Mouse (Mus musculus) heart, embryonic 12.5 days (tissue): ENCODE results near the gene Zfp14. TPM values are rescaled to one million over a fixed set of nuclear protein-coding genes. Genes with fewer than 3 reads are reported as not detected.

Experiments
- ATAC-seq: fragments of 200-750 bp; cut with Nextera tagmentation; 2 replicates; pipeline ENCODE4 v1.8.0; 2017; ENCODE audit warnings: moderate TSS enrichment, moderate library complexity; ENCODE audit not compliant: insufficient number of reproducible peaks, low FRiP score
- H3K27ac ChIP-seq: fragments of 300-500 bp; sonication (generic); 2 replicates; pipeline ENCODE4 v1.5.1; 2016; ENCODE audit warnings: mild to moderate bottlenecking, moderate library complexity; ENCODE audit not compliant: poor library complexity, severe bottlenecking
- H3K27me3 ChIP-seq: fragments of 300-500 bp; sonication (generic); replicated peaks from 2 replicates; pipeline ENCODE4 v1.6.1; 2016; ENCODE audit warnings: mild to moderate bottlenecking, moderate library complexity
- H3K36me3 ChIP-seq: fragments of 300-500 bp; sonication (generic); 2 replicates; pipeline ENCODE4 v1.6.1; 2016; ENCODE audit warnings: mild to moderate bottlenecking, moderate library complexity
- H3K4me1 ChIP-seq: fragments of 300-500 bp; sonication (generic); replicated peaks from 2 replicates; pipeline ENCODE4 v1.6.1; 2016; ENCODE audit warnings: mild to moderate bottlenecking
- H3K4me2 ChIP-seq: fragments of 300-500 bp; sonication (generic); 2 replicates; pipeline ENCODE4 v1.6.1; 2016; ENCODE audit warnings: mild to moderate bottlenecking, moderate library complexity
- H3K4me3 ChIP-seq: fragments of 300-500 bp; sonication (generic); 2 replicates; pipeline ENCODE4 v1.5.1; 2016; ENCODE audit warnings: mild to moderate bottlenecking
- H3K9ac ChIP-seq: fragments of 300-500 bp; sonication (generic); 2 replicates; pipeline ENCODE4 v1.6.1; 2016; ENCODE audit warnings: mild to moderate bottlenecking, moderate library complexity
- H3K9me3 ChIP-seq: fragments of 300-500 bp; sonication (generic); replicated peaks from 2 replicates; pipeline ENCODE4 v1.6.1; 2016; ENCODE audit warnings: mild to moderate bottlenecking, moderate library complexity
- WGBS: fragments of 180-500 bp; shearing (Covaris S2); methylation state at CpG from one replicate; pipeline ENCODE4 v1.1.7; 2016; 5-methylcytosine and 5-hydroxymethylcytosine counted together
- polyA plus RNA-seq: library from polyadenylated mRNA; unstranded; fragments of >200 nt; fragmentation: Nextera tagmentation; extraction: Ambion mirVana; gene quantifications from 2 replicates; pipeline ENCODE4 v1.2.1, GENCODE M21; 2016

Zfp14 gene
- 3.1 and 3.4 TPM in 2 replicates for polyA plus RNA-seq

DNA sequence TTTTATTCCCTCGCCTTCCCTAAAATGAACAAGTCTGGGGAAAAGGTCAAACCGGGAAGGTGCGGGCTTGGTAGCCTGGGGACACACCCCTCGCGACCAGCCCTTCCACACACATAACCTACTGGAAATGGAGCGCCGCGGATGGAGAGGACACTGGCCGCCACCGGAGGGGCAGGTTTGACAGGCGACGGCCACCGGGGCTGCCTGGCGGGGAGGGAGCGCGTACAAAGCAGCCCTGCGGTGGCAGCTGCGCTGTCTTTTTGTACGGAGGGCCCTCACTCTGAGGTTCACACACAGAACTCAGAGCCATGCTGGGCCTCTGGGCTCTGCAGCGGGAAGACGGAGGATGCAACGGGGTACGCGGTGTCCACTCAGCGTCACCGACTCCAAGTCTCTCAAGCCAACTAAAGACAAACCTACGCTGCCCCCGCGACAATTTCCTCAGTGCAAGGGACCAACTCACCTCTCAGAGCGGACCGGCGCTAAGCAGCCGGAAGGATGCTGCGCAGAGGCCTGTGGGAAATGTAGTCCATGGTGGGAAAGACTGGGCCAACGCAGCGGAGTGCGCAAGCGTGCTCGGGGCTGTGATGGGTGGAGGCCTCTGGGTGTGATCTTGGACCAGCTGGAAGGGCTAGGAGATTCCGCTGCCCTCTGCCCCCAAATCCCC lies at the start of gene Zfp14:
Gene Zfp14 (minus strand): TSS at position 499 of the 667 bp plus-strand sequence.
- WGBS: under 1% methylated on average over 40 of the region's 40 CpGs
- Histone ChIP-seq H3K27me3 (no peaks in the 10 kb centered on the region), H3K36me3 (peaks cover 12% of the 10 kb centered on the region), H3K9ac (peak within 1 kb of the TSS; percentile 84), H3K4me3 (peak within 1 kb of the TSS; percentile 79), H3K4me2 (peak within 1 kb of the TSS; percentile 95), H3K9me3 (no peaks in the 10 kb centered on the region), H3K4me1 (peaks cover 11% of the 10 kb centered on the region), H3K27ac (peak within 1 kb of the TSS; percentile 83)
- peak; percentile 97 for ATAC-seq

DNA sequence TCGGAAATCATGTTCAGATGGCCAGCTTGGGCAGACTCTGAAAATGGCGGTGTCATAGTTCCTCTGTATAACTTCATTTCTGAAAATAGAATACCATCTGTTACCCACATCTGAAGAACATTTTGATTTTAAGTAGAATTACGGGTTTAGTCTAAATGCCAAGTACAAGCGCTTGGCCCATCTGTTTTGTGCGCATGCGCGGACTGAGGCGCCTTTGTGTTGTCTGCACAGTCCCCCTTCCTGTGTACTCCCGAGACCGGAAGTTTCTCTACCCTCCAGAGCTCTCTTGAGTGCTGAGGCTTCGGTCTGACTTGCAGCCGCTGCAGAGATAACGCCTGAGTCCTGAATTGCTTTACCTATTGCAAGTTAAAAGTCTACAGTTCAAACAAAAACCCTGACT lies 48.1 kb upstream of the Zfp14 start:
- peaks cover 29% of the 10 kb centered on the region for H3K4me1 ChIP-seq
- H3K27me3 ChIP-seq: no peaks in the 10 kb centered on the region
- no peak overlapping the region for H3K4me3 ChIP-seq
- H3K36me3 ChIP-seq: peaks cover 67% of the 10 kb centered on the region
- WGBS: 82% methylated on average over 13 of the region's 13 CpGs
- ATAC-seq: no peak
- H3K4me2 ChIP-seq: no peak overlapping the region
- H3K27ac ChIP-seq: no peak overlapping the region
- H3K9ac ChIP-seq: no peak overlapping the region
- H3K9me3 ChIP-seq: peaks cover 11% of the 10 kb centered on the region

DNA sequence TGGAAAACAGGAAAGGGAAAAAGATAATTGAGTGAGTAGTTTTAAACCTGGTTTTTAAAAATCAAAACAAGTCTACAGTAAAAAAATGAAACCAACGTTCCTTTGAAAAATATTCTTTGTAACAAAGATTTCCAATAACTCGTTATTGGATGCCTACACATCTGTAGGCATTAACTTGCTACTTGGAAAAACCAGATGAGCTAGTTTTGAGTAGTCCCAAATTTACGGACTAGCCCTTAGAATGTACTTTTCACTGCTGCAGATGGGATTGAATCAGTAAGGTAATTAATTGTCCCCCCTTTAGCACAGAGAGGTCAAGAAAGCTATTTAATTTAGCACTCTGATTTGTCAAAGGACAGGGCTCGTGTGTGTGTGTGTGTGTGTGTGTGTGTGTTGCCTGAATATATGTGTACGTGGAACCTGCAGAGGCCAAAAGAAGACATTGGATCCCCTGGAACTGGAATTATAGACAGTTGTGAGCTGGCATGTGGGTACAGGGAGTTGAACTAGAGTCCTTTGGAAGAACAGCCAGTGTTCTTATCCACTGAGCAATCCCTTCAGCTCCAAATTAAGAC lies 44.5 kb upstream of the Zfp14 start:
- H3K27me3 ChIP-seq: no peaks in the 10 kb centered on the region
- H3K36me3 ChIP-seq: peaks cover 35% of the 10 kb centered on the region
- H3K9me3 ChIP-seq: no peaks in the 10 kb centered on the region
- peak overlapping the region; percentile 89 for H3K4me2 ChIP-seq
- H3K4me1 ChIP-seq: peaks cover 33% of the 10 kb centered on the region
- WGBS: 19% methylated on average over 5 of the region's 5 CpGs
- peak overlapping the region; percentile 39; the same call in 1 of the 2 replicates for H3K27ac ChIP-seq
- no peak for ATAC-seq
- peak overlapping the region; percentile 79 for H3K9ac ChIP-seq
- peak overlapping the region; percentile 58 for H3K4me3 ChIP-seq

DNA sequence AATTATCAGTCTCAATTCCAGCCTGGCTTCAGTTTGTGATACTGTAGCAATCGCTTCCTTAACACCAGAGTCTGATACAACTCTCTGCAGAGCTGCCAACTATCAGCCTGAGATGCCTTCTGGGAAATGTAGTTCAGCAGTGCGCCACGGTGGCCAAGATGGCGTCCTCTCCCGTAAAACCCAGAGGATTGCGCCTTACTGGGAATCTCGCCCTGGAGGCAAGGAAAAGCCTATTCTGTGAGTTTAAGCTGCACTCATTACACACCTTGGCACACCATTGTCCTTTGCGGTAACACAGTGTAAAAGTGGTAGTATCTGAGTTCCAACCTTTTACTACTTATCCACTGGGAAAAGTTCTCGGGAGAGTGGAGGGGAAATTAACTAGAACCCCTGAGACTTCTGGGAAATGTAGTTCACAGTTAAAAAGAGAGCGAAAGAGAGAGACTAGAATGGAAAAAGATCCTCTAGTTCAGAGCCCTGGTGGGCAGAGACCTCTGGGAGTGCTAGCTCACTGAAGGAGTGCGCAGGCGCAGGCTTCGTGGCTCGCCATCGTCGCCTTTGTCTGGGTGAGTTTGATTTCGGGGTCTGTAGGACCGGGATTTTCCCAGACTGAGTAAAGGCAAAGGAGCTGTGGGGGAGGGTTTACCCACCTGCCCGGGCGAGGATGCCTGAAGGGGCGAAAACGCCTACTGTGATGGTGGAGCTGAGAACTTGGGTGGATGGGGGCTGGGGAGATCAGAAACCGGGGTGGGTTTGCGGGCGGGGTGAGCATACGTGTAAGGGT lies 43.7 kb upstream of the Zfp14 start, which contains the start of gene Zfp260:
Gene Zfp260 (plus strand): TSS at position 132 of the 784 bp plus-strand sequence.
- H3K4me2 ChIP-seq: peak within 1 kb of the TSS; percentile 89
- ATAC-seq: peak; percentile 82
- H3K9ac ChIP-seq: peak within 1 kb of the TSS; percentile 82
- under 1% methylated on average over 26 of the region's 26 CpGs for WGBS
- H3K4me3 ChIP-seq: peak within 1 kb of the TSS; percentile 58
- H3K9me3 ChIP-seq: no peaks in the 10 kb centered on the region
- peaks cover 33% of the 10 kb centered on the region for H3K4me1 ChIP-seq
- H3K36me3 ChIP-seq: peaks cover 28% of the 10 kb centered on the region
- H3K27ac ChIP-seq: peak within 1 kb of the TSS; percentile 90
- H3K27me3 ChIP-seq: no peaks in the 10 kb centered on the region

DNA sequence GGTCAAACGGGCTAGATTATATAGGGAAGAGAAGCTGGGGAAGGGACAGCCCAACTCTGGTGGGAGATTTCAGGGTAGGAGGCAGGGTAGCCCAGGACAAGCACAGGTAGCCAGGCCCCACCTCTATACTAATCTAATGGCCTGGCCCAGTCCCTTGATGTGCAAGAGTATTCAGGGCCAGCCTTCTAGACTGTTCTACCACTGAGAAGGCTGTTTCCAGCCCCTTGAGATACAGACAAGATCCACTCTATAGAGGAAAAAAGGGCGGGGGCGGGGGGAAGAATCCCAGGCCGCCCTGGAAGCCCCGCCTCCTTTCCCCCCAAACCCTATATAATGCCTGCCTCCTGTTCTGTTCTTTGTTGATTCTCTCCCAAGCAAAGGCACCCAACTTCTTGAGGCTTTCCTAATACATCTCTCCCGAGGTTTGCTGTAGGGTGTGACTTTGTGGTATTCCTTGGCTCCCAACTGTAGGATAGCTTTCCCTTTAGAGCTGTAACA lies 42.8 kb upstream of the Zfp14 start:
- H3K27ac ChIP-seq: peak overlapping the region; percentile 90
- no peak for ATAC-seq
- no peaks in the 10 kb centered on the region for H3K27me3 ChIP-seq
- H3K4me2 ChIP-seq: peak overlapping the region; percentile 60
- no peaks in the 10 kb centered on the region for H3K9me3 ChIP-seq
- WGBS: 67% methylated on average over 6 of the region's 6 CpGs
- peaks cover 19% of the 10 kb centered on the region for H3K36me3 ChIP-seq
- peak overlapping the region; percentile 82; the same call in 1 of the 2 replicates for H3K9ac ChIP-seq
- H3K4me1 ChIP-seq: peaks cover 33% of the 10 kb centered on the region
- H3K4me3 ChIP-seq: peak overlapping the region; percentile 58

DNA sequence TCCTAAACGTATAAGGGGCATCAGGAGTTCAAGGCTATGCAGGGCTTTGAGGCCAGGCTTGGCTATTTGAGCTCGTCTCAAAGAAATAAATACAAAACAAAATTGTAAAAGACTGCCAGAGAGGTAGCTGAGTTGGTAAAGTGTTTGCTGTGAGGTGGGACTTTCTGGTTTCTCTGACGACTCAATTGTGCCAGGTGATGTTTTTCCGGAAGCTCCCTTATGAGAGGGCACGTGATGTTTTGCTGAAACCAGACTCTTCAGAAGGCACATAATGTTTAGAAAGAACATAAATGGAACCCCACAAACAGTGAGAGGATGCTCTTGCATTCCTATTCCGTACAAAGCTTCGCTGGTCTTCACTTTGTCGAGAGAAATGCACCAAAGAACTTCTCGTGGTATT lies 41.5 kb upstream of the Zfp14 start:
- no peak for ATAC-seq
- H3K9me3 ChIP-seq: no peaks in the 10 kb centered on the region
- H3K9ac ChIP-seq: no peak overlapping the region
- no peak overlapping the region for H3K4me2 ChIP-seq
- peaks cover 29% of the 10 kb centered on the region for H3K4me1 ChIP-seq
- H3K27ac ChIP-seq: no peak overlapping the region
- 75% methylated on average over 9 of the region's 9 CpGs for WGBS
- peaks cover 9% of the 10 kb centered on the region for H3K36me3 ChIP-seq
- no peak overlapping the region for H3K4me3 ChIP-seq
- H3K27me3 ChIP-seq: no peaks in the 10 kb centered on the region

DNA sequence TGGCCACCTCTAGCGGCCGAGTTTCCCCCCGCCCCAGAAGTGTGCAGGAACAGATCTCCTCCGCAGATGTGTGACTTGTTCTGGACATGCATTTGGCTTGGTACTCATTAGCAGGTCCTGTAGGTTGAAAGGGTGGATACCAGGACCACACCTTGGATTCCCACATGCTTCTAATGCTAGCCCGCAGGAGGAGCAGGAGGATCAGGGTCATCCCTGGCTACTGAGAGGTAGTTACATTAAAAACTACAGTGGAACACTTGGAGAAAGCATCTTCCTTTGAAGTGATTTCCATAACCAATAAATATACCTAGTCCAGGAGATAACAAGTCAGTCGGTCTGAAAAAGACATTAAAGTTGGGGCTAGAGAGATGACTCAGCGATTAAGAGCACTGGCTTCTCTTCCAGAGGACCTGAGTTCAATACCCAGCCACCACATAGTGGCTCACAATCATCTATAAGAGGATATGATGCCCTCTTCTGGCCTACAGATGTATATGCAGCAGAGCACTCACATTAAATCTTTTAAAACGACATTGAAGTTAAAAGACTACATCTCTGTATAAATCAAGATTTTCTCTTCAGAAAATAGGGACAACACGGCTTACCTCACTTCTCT lies 39.9 kb upstream of the Zfp14 start:
- ATAC-seq: peak; percentile 0; the same call in 1 of the 2 replicates
- Histone ChIP-seq H3K9ac (peak overlapping the region; percentile 43; the same call in 1 of the 2 replicates), H3K27me3 (no peaks in the 10 kb centered on the region), H3K4me1 (peaks cover 18% of the 10 kb centered on the region), H3K4me2 (peak overlapping the region; percentile 75), H3K27ac (peak overlapping the region; percentile 61), H3K9me3 (no peaks in the 10 kb centered on the region), H3K36me3 (peaks cover 10% of the 10 kb centered on the region), H3K4me3 (peak overlapping the region; percentile 71)
- 6% methylated on average over 9 of the region's 9 CpGs for WGBS

DNA sequence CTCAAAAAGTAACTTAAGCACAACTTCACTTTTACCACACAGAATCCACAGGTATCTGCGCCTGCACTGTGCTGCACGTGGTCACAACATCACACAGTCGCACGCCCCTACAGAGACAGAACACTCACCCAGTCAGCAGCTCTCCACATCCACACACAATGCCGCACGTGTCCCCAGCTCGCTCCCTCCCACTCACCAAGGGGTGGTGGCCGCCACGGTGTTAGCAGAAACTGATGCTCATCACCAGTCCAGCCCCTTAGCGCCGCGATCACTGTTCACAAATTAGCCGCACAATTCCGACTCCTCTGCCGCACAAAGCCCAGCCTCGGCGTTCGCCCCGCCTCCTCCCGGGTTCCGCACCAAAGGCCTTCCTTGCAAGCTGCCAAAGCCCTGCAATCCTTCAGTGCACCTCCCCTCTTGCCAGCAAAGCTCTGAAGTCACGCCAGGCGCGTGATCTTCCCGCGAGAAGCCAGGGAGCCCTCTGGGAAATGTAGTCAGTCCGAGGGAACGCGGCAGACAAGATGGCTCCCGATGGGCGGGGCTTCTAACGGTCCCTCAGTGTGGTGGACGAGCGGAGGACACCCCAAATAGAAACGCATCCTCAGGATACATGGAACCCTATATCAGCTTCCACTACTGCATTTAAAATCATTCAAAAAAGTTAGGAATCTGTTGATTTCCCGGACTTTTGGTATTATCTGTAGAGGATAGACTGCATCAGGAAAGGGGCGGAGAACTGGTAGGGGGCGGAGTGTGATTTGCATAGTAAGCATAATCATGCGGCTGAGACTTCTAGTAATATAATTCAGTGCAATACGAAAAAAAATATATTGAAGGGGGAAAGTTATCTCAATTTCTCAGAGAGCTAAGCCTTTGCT lies 39.2 kb upstream of the Zfp14 start, which contains the start of the genes Gm26920 and Zfp566:
Gene Gm26920 (minus strand): TSS at position 319 of the 878 bp plus-strand sequence.
Gene Zfp566 (minus strand): TSS at position 436 of the 878 bp plus-strand sequence.
- under 1% methylated on average over 40 of the region's 40 CpGs for WGBS
- Histone ChIP-seq H3K4me2 (peak within 1 kb of the TSS; percentile 75), H3K36me3 (peaks cover 17% of the 10 kb centered on the region), H3K4me3 (peak within 1 kb of the TSS; percentile 71), H3K27me3 (no peaks in the 10 kb centered on the region), H3K27ac (peak within 1 kb of the TSS; percentile 73), H3K4me1 (peaks cover 15% of the 10 kb centered on the region), H3K9ac (peak within 1 kb of the TSS; percentile 67), H3K9me3 (peaks cover under 1% of the 10 kb centered on the region)
- ATAC-seq: peak; percentile 94

DNA sequence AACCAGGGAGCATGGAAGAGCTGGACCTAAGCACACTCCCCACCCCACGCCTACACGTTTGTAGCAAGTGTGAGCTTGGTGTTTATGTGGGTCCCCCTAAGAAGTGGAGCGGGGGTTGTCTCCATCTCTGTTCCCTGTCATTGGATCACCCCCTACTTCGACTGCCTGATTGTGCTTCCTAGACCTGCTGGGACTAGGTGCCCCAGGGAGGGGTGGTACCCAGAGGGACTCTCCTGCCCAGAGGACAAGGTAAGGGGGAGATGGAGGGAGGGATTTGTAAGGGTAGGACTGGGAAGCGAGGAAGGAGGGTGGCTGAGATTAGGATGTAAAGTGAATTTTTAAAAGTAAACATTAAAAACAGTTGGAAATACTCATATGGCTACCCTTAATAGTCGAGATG lies 38.2 kb upstream of the Zfp14 start:
- Histone ChIP-seq H3K27ac (no peak overlapping the region), H3K36me3 (peaks cover 26% of the 10 kb centered on the region), H3K9me3 (peaks cover 3% of the 10 kb centered on the region), H3K4me3 (peak overlapping the region; percentile 71), H3K4me2 (peak overlapping the region; percentile 75), H3K27me3 (no peaks in the 10 kb centered on the region), H3K4me1 (peaks cover 15% of the 10 kb centered on the region), H3K9ac (peak overlapping the region; percentile 67)
- 26% methylated on average over 6 of the region's 6 CpGs for WGBS
- no peak for ATAC-seq

DNA sequence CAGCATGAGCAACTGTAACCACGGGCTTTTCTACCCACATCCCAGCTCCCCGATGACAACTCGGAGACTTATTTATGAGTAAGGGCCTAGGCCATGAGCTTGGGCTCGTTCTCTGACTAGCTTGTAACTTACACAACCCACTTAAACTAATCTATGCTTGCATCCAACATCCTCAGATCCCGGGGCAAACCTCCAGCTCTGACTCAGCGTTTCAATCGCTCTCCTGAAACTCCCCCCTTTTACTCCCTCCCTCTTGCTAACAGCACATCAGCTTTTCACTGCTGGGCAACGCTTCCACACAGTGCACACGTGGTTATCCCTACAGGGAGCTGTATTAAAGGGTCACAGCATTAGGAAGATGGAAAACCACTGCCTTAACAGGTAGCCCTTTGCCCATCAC lies 35.3 kb upstream of the Zfp14 start:
- WGBS: 86% methylated on average over 9 of the region's 9 CpGs
- no peak overlapping the region for H3K4me2 ChIP-seq
- H3K27ac ChIP-seq: no peak overlapping the region
- ATAC-seq: no peak
- H3K36me3 ChIP-seq: peaks cover 31% of the 10 kb centered on the region
- peaks cover 3% of the 10 kb centered on the region for H3K9me3 ChIP-seq
- peaks cover 11% of the 10 kb centered on the region for H3K4me1 ChIP-seq
- H3K27me3 ChIP-seq: no peaks in the 10 kb centered on the region
- no peak overlapping the region for H3K9ac ChIP-seq
- H3K4me3 ChIP-seq: no peak overlapping the region
